Mouse (Mus musculus) heart, adult 9 months (tissue): Measurements from ENCODE around the gene Rlf.
A peak's percentile ranks its signal among the peaks of the same experiment; 100 is the strongest.

Source experiments
- DNase-seq, 2 experiments: peaks; one replicate each; pipeline ENCODE4 v3.0.0; 2022; ENCODE audit warnings: low spot score in 2 of 2

Gene Rlf

GRCm38 (mm10) chr4:121214793-121215304 lies at the start of gene Rlf:
Rlf (minus strand) TSS chr4:121215084.
- peak; percentile 96 to 98 for DNase-seq

- no peak for DNase-seq
Measured at GRCm38 (mm10) chr4:121241612-121242000, 26.7 kb upstream of the Rlf start.

- DNase-seq: no peak
Measured at GRCm38 (mm10) chr4:121240637-121241611, 26.0 kb upstream of the Rlf start.

- no peak for DNase-seq
Measured at GRCm38 (mm10) chr4:121239878-121240277, 25.0 kb upstream of the Rlf start.

GRCm38 (mm10) chr4:121231772-121232414 lies 17.0 kb upstream of the Rlf start:
- no peak for DNase-seq

GRCm38 (mm10) chr4:121230943-121231614 lies 16.2 kb upstream of the Rlf start:
- DNase-seq: no peak

GRCm38 (mm10) chr4:121227072-121227471 lies 12.2 kb upstream of the Rlf start:
- peak in 1 of 2 experiments; percentile 28 for DNase-seq

GRCm38 (mm10) chr4:121225177-121225576 lies 10.3 kb upstream of the Rlf start:
- no peak for DNase-seq

- DNase-seq: no peak
Measured at GRCm38 (mm10) chr4:121223136-121223535, 8.3 kb upstream of the Rlf start.

GRCm38 (mm10) chr4:121216216-121216615 lies 1.3 kb upstream of the Rlf start:
- no peak for DNase-seq

GRCm38 (mm10) chr4:121215489-121215888 lies 605 bp upstream of the Rlf start:
- DNase-seq: no peak

GRCm38 (mm10) chr4:121213936-121214792 lies 720 bp downstream of the Rlf start:
- DNase-seq: peak in 1 of 2 experiments; percentile 40

GRCm38 (mm10) chr4:121208911-121209310 lies 6.0 kb downstream of the Rlf start:
- DNase-seq: no peak

- no peak for DNase-seq
Measured at GRCm38 (mm10) chr4:121197856-121198255, 17.0 kb downstream of the Rlf start.

GRCm38 (mm10) chr4:121196995-121197394 lies 17.9 kb downstream of the Rlf start:
- no peak for DNase-seq

- no peak for DNase-seq
Measured at GRCm38 (mm10) chr4:121196205-121196604, 18.7 kb downstream of the Rlf start.

- no peak for DNase-seq
Measured at GRCm38 (mm10) chr4:121194736-121195135, 20.1 kb downstream of the Rlf start.

GRCm38 (mm10) chr4:121192306-121192705 lies 22.6 kb downstream of the Rlf start:
- DNase-seq: no peak

GRCm38 (mm10) chr4:121189341-121189740 lies 25.5 kb downstream of the Rlf start:
- DNase-seq: no peak

GRCm38 (mm10) chr4:121179669-121180068 lies 35.2 kb downstream of the Rlf start:
- peak in 1 of 2 experiments; percentile 9 for DNase-seq

- DNase-seq: no peak
Measured at GRCm38 (mm10) chr4:121167656-121168055, 47.2 kb downstream of the Rlf start.
